In genomic region chr3:88087688-88088087, GRCm38 (mm10) we compare ENCODE assay signal across 9 mouse cellular contexts. TPM values are rescaled to one million over a fixed set of nuclear protein-coding genes. Genes with fewer than 3 reads are reported as not detected.
DNase-seq lines count a peak whose midpoint lies in the region; ATAC-seq and TF ChIP-seq lines count a peak whose summit lies in the region.
"Had no signal": no experiment of that assay in that cellular context is flagged by ENCODE, and none has a peak within 500 bp of the region (broad histone marks: within the 10 kb centered on the region; RNA-seq: fewer than 3 reads in every experiment).

No protein-coding gene starts in this region.

- intact Hi-C loops in gastrocnemius, postnatal 14 days (cut with DNase I; ENCODE audit: low total_unique reads), result loop anchor here (5.0 kb wide), 1 partner anchor 95 kb away; no protein-coding TSS in a partner anchor

- no peak overlapping the region for H3K4me2 ChIP-seq in intestine, postnatal 0 days (replicated peaks; ENCODE audit: low read depth)
- H3K4me2 ChIP-seq in intestine, embryonic 16.5 days (ENCODE audit: low read depth, low read length), result no peak overlapping the region

- no peaks in the 10 kb centered on the region for H3K9me3 ChIP-seq in intestine, postnatal 0 days (ENCODE audit: control insufficient read depth)
- H3K9me3 ChIP-seq in intestine, embryonic 16.5 days (ENCODE audit: control insufficient read depth, low read length), result no peaks in the 10 kb centered on the region
- H3K9me3 ChIP-seq: megakaryocyte, embryonic 14.5 days had no signal

- no peaks in the 10 kb centered on the region for H3K4me1 ChIP-seq in intestine, postnatal 0 days (replicated peaks; ENCODE audit: control insufficient read depth, insufficient read depth, low read length)
- H3K4me1 ChIP-seq in intestine, embryonic 16.5 days (ENCODE audit: control insufficient read depth, insufficient read depth, low read length), result peaks cover 2% of the 10 kb centered on the region

- WGBS in intestine, postnatal 0 days, result 95% methylated on average over 1 of the region's 1 CpGs
- 72% methylated on average over 1 of the region's 1 CpGs for WGBS in intestine, embryonic 16.5 days

- TF ChIP-seq CTCF in intestine, postnatal 0 days (IDR thresholded peaks at IDR 0.05; ENCODE audit: low read depth), result peak; percentile 82

- no peak overlapping the region for H3K9ac ChIP-seq in intestine, postnatal 0 days (ENCODE audit: low read depth, low read length)
- H3K9ac ChIP-seq in intestine, embryonic 16.5 days (ENCODE audit: low read depth, low read length), result no peak overlapping the region

- H3K36me3 ChIP-seq in intestine, postnatal 0 days (ENCODE audit: control insufficient read depth, insufficient read depth), result peaks cover 40% of the 10 kb centered on the region
- H3K36me3 ChIP-seq in intestine, embryonic 16.5 days (ENCODE audit: control insufficient read depth, insufficient read depth, low read length), result peaks cover 18% of the 10 kb centered on the region

- H3K27me3 ChIP-seq in intestine, postnatal 0 days (replicated peaks; ENCODE audit: control insufficient read depth, insufficient read depth, low read length), result no peaks in the 10 kb centered on the region
- H3K27me3 ChIP-seq in intestine, embryonic 16.5 days (replicated peaks; ENCODE audit: control insufficient read depth, insufficient read depth, low read length), result no peaks in the 10 kb centered on the region
- H3K27me3 ChIP-seq: megakaryocyte, embryonic 14.5 days had no signal

- H3K27ac ChIP-seq in intestine, postnatal 0 days (ENCODE audit: low read depth, low read length), result no peak overlapping the region
- no peak overlapping the region for H3K27ac ChIP-seq in intestine, embryonic 16.5 days (ENCODE audit: low read length)

- H3K4me3 ChIP-seq in intestine, postnatal 0 days (ENCODE audit: low read depth, low read length), result no peak overlapping the region
- no peak overlapping the region for H3K4me3 ChIP-seq in intestine, embryonic 16.5 days (ENCODE audit: low read length)
- H3K4me3 ChIP-seq: megakaryocyte, embryonic 14.5 days had no signal

- DNase-seq in T-cell, adult 2 months (ENCODE audit: low spot score), result peak; percentile 53
- peak; percentile 26 to 35 for DNase-seq in kidney, postnatal 4 days
- no peak for DNase-seq in layer of hippocampus, postnatal 10 days (ENCODE audit: low spot score in 2 of 2)
- no peak for DNase-seq in gastrocnemius, postnatal 14 days

- no peak for ATAC-seq in intestine, postnatal 0 days
- no peak for ATAC-seq in intestine, embryonic 16.5 days
- ATAC-seq in CD4-positive, CD25-positive, alpha-beta regulatory T cell, adult 4 months, result peak; percentile 45
- ATAC-seq in monocyte, adult 5-6 weeks (replicated peaks; ENCODE audit: insufficient number of reproducible peaks, low FRiP score, low TSS enrichment, poor library complexity, severe bottlenecking), result no peak

RNA-seq across cellular contexts. Expression of gene Iqgap3, which starts 5.9 kb away (rescaled TPM):
- 4.3 TPM in 2 replicates for polyA plus RNA-seq in intestine, postnatal 0 days (2015; fragmentation: Nextera tagmentation; extraction: Ambion mirVana)
- polyA plus RNA-seq in intestine, embryonic 16.5 days (2015; fragmentation: Nextera tagmentation; extraction: Ambion mirVana), result 14.3 and 14.5 TPM in 2 replicates
- 1 to 10 TPM in 1 of 2 experiments, under 1 TPM in 1; 0.75 to 1.5 TPM for polyA plus RNA-seq in CD4-positive, CD25-positive, alpha-beta regulatory T cell, adult 4 months (2017; shearing (Covaris generic))
- 1 to 10 TPM; 2.1 to 2.3 TPM for total RNA-seq in layer of hippocampus, postnatal 10 days (2021)
- total RNA-seq in monocyte, adult 5-6 weeks (2017), result not detected in 3 replicates
- 1 to 10 TPM; 2.5 to 2.7 TPM for total RNA-seq in gastrocnemius, postnatal 14 days (2021)

RNA-seq across cellular contexts. Expression of gene Ttc24, which starts 9.6 kb away (rescaled TPM):
- polyA plus RNA-seq in intestine, postnatal 0 days (2015; fragmentation: Nextera tagmentation; extraction: Ambion mirVana), result not detected in 2 replicates
- polyA plus RNA-seq in intestine, embryonic 16.5 days (2015; fragmentation: Nextera tagmentation; extraction: Ambion mirVana), result not detected in 2 replicates
- not detected for polyA plus RNA-seq in CD4-positive, CD25-positive, alpha-beta regulatory T cell, adult 4 months (2017; shearing (Covaris generic))
- not detected for total RNA-seq in layer of hippocampus, postnatal 10 days (2021)
- not detected in 3 replicates for total RNA-seq in monocyte, adult 5-6 weeks (2017)
- not detected for total RNA-seq in gastrocnemius, postnatal 14 days (2021)

RNA-seq across cellular contexts. Expression of gene Naxe, which starts 29.4 kb away (rescaled TPM):
- polyA plus RNA-seq in intestine, postnatal 0 days (2015; fragmentation: Nextera tagmentation; extraction: Ambion mirVana), result 109 and 118 TPM in 2 replicates
- 170 and 178 TPM in 2 replicates for polyA plus RNA-seq in intestine, embryonic 16.5 days (2015; fragmentation: Nextera tagmentation; extraction: Ambion mirVana)
- 10 to 100 TPM; 67.4 to 72.4 TPM for polyA plus RNA-seq in CD4-positive, CD25-positive, alpha-beta regulatory T cell, adult 4 months (2017; shearing (Covaris generic))
- 10 to 100 TPM; 68.4 to 70.1 TPM for total RNA-seq in layer of hippocampus, postnatal 10 days (2021)
- total RNA-seq in monocyte, adult 5-6 weeks (2017), result 15.7 to 28.8 TPM (median 19.1 TPM) in 3 replicates
- total RNA-seq in gastrocnemius, postnatal 14 days (2021), result 10 to 100 TPM; 47.1 to 47.4 TPM

RNA-seq across cellular contexts. Expression of gene Gpatch4, which starts 44.8 kb away (rescaled TPM):
- polyA plus RNA-seq in intestine, postnatal 0 days (2015; fragmentation: Nextera tagmentation; extraction: Ambion mirVana), result 13.6 and 16.8 TPM in 2 replicates
- 30.4 and 38.3 TPM in 2 replicates for polyA plus RNA-seq in intestine, embryonic 16.5 days (2015; fragmentation: Nextera tagmentation; extraction: Ambion mirVana)
- polyA plus RNA-seq in CD4-positive, CD25-positive, alpha-beta regulatory T cell, adult 4 months (2017; shearing (Covaris generic)), result 10 to 100 TPM; 33.8 to 36.0 TPM
- total RNA-seq in layer of hippocampus, postnatal 10 days (2021), result 10 to 100 TPM; 20.9 to 27.1 TPM
- 3.8 to 10.5 TPM (median 4.8 TPM) in 3 replicates for total RNA-seq in monocyte, adult 5-6 weeks (2017)
- total RNA-seq in gastrocnemius, postnatal 14 days (2021), result 10 to 100 TPM; 11.3 to 15.0 TPM

RNA-seq across cellular contexts. Expression of gene Mef2d, which starts 54.5 kb away (rescaled TPM):
- 15.8 and 16.2 TPM in 2 replicates for polyA plus RNA-seq in intestine, postnatal 0 days (2015; fragmentation: Nextera tagmentation; extraction: Ambion mirVana)
- polyA plus RNA-seq in intestine, embryonic 16.5 days (2015; fragmentation: Nextera tagmentation; extraction: Ambion mirVana), result 13.7 and 23.2 TPM in 2 replicates
- 10 to 100 TPM; 30.9 to 36.1 TPM for polyA plus RNA-seq in CD4-positive, CD25-positive, alpha-beta regulatory T cell, adult 4 months (2017; shearing (Covaris generic))
- 100 to 1,000 TPM; 125 to 126 TPM for total RNA-seq in layer of hippocampus, postnatal 10 days (2021)
- 94.8 to 111 TPM (median 99.0 TPM) in 3 replicates for total RNA-seq in monocyte, adult 5-6 weeks (2017)
- 100 to 1,000 TPM; 136 to 137 TPM for total RNA-seq in gastrocnemius, postnatal 14 days (2021)

Comparison
In these comparisons a context has a peak if more than half of its experiments do, and no peak if none do; other contexts are left out.
1. DNase-seq: peak in T-cell, adult 2 months (single experiment) and kidney, postnatal 4 days (2 of 2); none in layer of hippocampus, postnatal 10 days (0 of 2) and gastrocnemius, postnatal 14 days (single experiment).